Mouse (Mus musculus): ENCODE measurements around the gene Jmjd6. TPM values are rescaled to one million over a fixed set of nuclear protein-coding genes. Genes with fewer than 3 reads are reported as not detected.
A peak's percentile ranks its signal among the peaks of the same experiment; 100 is the strongest.

Jmjd6 gene
- polyA plus RNA-seq, 1 experiment from 2014 or later: 86.2 TPM

- H3K27ac ChIP-seq: no peak overlapping the region
- no peak overlapping the region for H3K4me3 ChIP-seq (replicated peaks)
- H3K36me3 ChIP-seq: no peaks in the 10 kb centered on the region; the same call in 1 of the 2 replicates
- no peak overlapping the region for H3K9ac ChIP-seq (replicated peaks)
- no peaks in the 10 kb centered on the region for H3K9me3 ChIP-seq
- peaks cover 33% of the 10 kb centered on the region for H3K4me1 ChIP-seq (replicated peaks)
- no peak overlapping the region for H3K4me2 ChIP-seq
- no peaks in the 10 kb centered on the region for H3K27me3 ChIP-seq
- no peak for ATAC-seq (ENCODE audit: insufficient number of reproducible peaks, insufficient read depth, low FRiP score, low TSS enrichment, low read depth)
- 96% methylated on average over 10 of the region's 10 CpGs for WGBS
Observed at GRCm38 (mm10) chr11:116822626-116823025, 20.6 kb downstream of the Jmjd6 start.

- Histone ChIP-seq H3K4me3 (replicated peaks) (no peak overlapping the region), H3K4me2 (no peak overlapping the region), H3K9ac (replicated peaks) (no peak overlapping the region), H3K36me3 (no peaks in the 10 kb centered on the region; the same call in 1 of the 2 replicates), H3K27me3 (no peaks in the 10 kb centered on the region), H3K9me3 (no peaks in the 10 kb centered on the region), H3K27ac (no peak overlapping the region), H3K4me1 (replicated peaks) (peaks cover 30% of the 10 kb centered on the region)
- 76% methylated on average over 10 of the region's 10 CpGs for WGBS
- no peak for ATAC-seq (ENCODE audit: insufficient number of reproducible peaks, insufficient read depth, low FRiP score, low TSS enrichment, low read depth)
Observed at GRCm38 (mm10) chr11:116822215-116822614, 21.0 kb downstream of the Jmjd6 start.

- 74% methylated on average over 13 of the region's 13 CpGs for WGBS
- H3K4me3 ChIP-seq (replicated peaks): no peak overlapping the region
- no peak overlapping the region for H3K4me2 ChIP-seq
- H3K36me3 ChIP-seq: no peaks in the 10 kb centered on the region; the same call in 1 of the 2 replicates
- 0 out of 2 replicates have a peak overlapping the region, but pooled peaks have one; percentile 12 for H3K9ac ChIP-seq (replicated peaks)
- no peaks in the 10 kb centered on the region for H3K27me3 ChIP-seq
- peaks cover 22% of the 10 kb centered on the region for H3K4me1 ChIP-seq (replicated peaks)
- H3K27ac ChIP-seq: no peak overlapping the region
- no peak for ATAC-seq (ENCODE audit: insufficient number of reproducible peaks, insufficient read depth, low FRiP score, low TSS enrichment, low read depth)
- H3K9me3 ChIP-seq: no peaks in the 10 kb centered on the region
Observed at GRCm38 (mm10) chr11:116821057-116821940, 21.9 kb downstream of the Jmjd6 start.

DNA sequence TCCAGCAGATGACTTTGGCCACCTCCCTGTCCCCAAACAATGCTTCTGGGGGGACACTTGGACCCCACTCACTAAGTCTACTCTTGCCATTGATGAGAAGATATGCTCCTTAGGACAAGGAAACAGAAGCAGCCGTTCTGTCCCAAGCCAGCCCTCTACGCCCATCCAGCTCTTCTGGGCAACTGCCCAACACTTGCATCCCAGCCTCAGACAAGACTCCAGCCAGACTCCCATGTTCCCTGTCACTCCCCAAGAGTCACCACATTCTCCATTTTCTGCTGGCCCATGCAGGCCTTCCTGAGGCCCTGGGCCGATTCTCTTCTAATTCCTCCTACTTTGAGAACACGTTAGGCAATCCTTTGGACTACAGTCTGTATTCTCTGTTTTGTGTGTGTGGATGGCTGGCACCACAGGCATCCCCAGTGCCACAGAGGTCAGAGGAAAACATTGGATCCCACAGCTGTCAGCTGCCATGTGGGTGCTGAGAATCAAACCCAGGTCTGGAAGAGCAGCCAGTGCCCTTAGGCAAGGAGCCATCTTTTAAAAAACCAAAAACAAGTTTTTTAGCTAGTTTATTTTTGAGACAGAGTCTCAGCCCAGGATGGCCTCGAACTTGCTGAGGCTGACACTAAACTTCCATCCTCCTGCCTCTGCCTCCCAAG, 23.2 kb downstream of the Jmjd6 start:
- WGBS: 88% methylated on average over 5 of the region's 5 CpGs
- Histone ChIP-seq H3K4me1 (replicated peaks) (peaks cover 22% of the 10 kb centered on the region), H3K36me3 (no peaks in the 10 kb centered on the region; the same call in 1 of the 2 replicates), H3K9ac (replicated peaks) (no peak overlapping the region), H3K4me2 (no peak overlapping the region), H3K27me3 (no peaks in the 10 kb centered on the region), H3K4me3 (replicated peaks) (no peak overlapping the region), H3K9me3 (no peaks in the 10 kb centered on the region), H3K27ac (no peak overlapping the region)
- ATAC-seq (ENCODE audit: insufficient number of reproducible peaks, insufficient read depth, low FRiP score, low TSS enrichment, low read depth): no peak

- Histone ChIP-seq H3K9me3 (no peaks in the 10 kb centered on the region), H3K4me3 (replicated peaks) (no peak overlapping the region), H3K27me3 (no peaks in the 10 kb centered on the region), H3K4me1 (replicated peaks) (peaks cover 33% of the 10 kb centered on the region), H3K27ac (peak overlapping the region; percentile 50), H3K9ac (replicated peaks) (0 out of 2 replicates have a peak overlapping the region, but pooled peaks have one; percentile 8), H3K4me2 (no peak overlapping the region), H3K36me3 (no peaks in the 10 kb centered on the region; the same call in 1 of the 2 replicates)
- WGBS: 29% methylated on average over 8 of the region's 8 CpGs
- ATAC-seq (ENCODE audit: insufficient number of reproducible peaks, insufficient read depth, low FRiP score, low TSS enrichment, low read depth): no peak
Observed at GRCm38 (mm10) chr11:116818722-116819121, 24.5 kb downstream of the Jmjd6 start.

GRCm38 (mm10) chr11:116817567-116817966, 25.7 kb downstream of the Jmjd6 start:
- WGBS: 94% methylated on average over 5 of the region's 5 CpGs
- Histone ChIP-seq H3K4me1 (replicated peaks) (peaks cover 44% of the 10 kb centered on the region), H3K9me3 (no peaks in the 10 kb centered on the region)

GRCm38 (mm10) chr11:116816769-116817168, 26.5 kb downstream of the Jmjd6 start:
- no peak overlapping the region for H3K27ac ChIP-seq
- 80% methylated on average over 5 of the region's 5 CpGs for WGBS
- peaks cover 51% of the 10 kb centered on the region for H3K4me1 ChIP-seq (replicated peaks)

More at GRCm38 (mm10) chr11:116817567-116817966, 25.7 kb downstream of the Jmjd6 start:
- H3K36me3 ChIP-seq: no peaks in the 10 kb centered on the region
- no peak overlapping the region for H3K9ac ChIP-seq (replicated peaks)
- no peak overlapping the region for H3K27ac ChIP-seq
- H3K4me3 ChIP-seq (replicated peaks): no peak overlapping the region
- no peak for ATAC-seq (ENCODE audit: insufficient number of reproducible peaks, insufficient read depth, low FRiP score, low TSS enrichment, low read depth)
- no peak overlapping the region for H3K4me2 ChIP-seq
- H3K27me3 ChIP-seq: no peaks in the 10 kb centered on the region

DNA sequence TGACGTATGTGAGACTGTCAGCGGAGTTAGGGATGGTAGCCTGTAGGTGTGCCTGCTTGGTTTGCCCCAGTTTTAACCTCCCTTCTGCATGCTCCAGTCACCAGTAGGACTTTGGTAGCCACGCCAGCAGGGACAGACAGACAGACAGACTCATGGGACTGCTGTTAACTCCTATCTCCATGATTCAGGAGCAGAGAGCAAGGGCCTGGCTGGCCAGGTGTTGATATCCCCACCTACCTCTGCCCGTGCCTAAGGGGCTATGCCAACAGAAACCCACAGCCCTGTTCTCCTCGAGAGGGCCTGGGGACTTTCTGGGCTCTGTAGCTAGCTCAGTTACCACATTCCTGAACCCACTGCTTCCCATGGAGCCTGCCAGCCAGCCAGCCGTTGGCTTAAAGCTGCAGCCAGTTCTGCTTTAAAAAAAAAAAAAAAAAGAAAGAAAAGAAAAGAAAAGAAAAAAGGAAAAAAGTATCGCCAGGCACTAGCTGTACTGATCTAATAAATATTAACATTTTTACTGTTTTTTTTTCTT, 28.3 kb downstream of the Jmjd6 start:
- Histone ChIP-seq H3K4me1 (replicated peaks) (peaks cover 64% of the 10 kb centered on the region), H3K4me3 (replicated peaks) (no peak overlapping the region), H3K9ac (replicated peaks) (peak overlapping the region; percentile 42; the same call in 1 of the 2 replicates), H3K36me3 (no peaks in the 10 kb centered on the region), H3K27me3 (no peaks in the 10 kb centered on the region; the same call in 1 of the 2 replicates), H3K9me3 (no peaks in the 10 kb centered on the region), H3K27ac (peak overlapping the region; percentile 93), H3K4me2 (peak overlapping the region; percentile 28; the same call in 1 of the 2 replicates)
- WGBS: 23% methylated on average over 7 of the region's 7 CpGs
- no peak for ATAC-seq (ENCODE audit: insufficient number of reproducible peaks, insufficient read depth, low FRiP score, low TSS enrichment, low read depth)

More at GRCm38 (mm10) chr11:116816769-116817168, 26.5 kb downstream of the Jmjd6 start:
- Histone ChIP-seq H3K36me3 (no peaks in the 10 kb centered on the region), H3K27me3 (no peaks in the 10 kb centered on the region), H3K9me3 (no peaks in the 10 kb centered on the region), H3K9ac (replicated peaks) (no peak overlapping the region), H3K4me2 (no peak overlapping the region), H3K4me3 (replicated peaks) (no peak overlapping the region)
- ATAC-seq (ENCODE audit: insufficient number of reproducible peaks, insufficient read depth, low FRiP score, low TSS enrichment, low read depth): no peak

DNA sequence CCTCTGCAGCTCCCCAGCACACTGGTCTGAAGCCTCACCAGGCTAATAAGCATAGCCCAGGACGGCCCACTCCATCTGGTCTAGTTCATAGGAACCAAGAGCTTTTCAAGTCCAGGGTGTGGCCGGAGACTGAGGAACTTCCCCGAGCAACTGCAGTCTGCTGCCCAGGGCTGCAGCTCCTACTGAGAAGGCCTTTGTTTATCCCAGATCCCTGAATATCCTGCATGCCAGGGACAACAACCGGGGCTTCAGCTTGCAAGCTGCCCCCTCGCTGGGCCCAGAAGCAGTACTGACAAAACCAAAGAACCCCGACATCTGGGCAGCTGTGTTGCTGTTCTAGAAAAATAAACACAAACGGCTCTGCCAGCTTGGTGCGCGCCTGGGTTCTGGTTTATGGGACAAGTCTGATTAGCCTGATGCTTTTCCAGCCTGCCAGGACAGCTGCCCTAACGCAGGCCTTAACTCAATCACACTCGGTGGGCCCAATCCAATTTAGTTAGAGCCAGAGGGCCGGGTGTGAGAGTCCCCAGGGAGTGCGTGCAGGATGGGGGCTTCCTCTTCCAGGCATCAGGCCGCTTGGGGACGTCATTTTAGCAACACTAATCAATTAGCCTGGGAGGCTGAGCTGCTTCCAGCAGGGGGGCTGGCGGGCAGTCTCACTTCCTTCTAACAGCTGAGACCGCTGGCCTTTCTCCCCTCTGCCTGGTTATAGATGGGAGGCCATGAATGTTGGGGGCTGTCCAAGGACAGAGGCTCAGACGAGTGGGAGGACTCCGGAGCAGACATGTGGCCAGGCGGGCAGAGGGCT, 29.0 kb downstream of the Jmjd6 start:
- Histone ChIP-seq H3K27ac (peak overlapping the region; percentile 93), H3K4me2 (peak overlapping the region; percentile 28), H3K36me3 (no peaks in the 10 kb centered on the region), H3K4me1 (replicated peaks) (peaks cover 60% of the 10 kb centered on the region), H3K27me3 (peaks cover 4% of the 10 kb centered on the region; the same call in 1 of the 2 replicates), H3K4me3 (replicated peaks) (no peak overlapping the region), H3K9me3 (no peaks in the 10 kb centered on the region), H3K9ac (replicated peaks) (peak overlapping the region; percentile 42; the same call in 1 of the 2 replicates)
- no peak for ATAC-seq (ENCODE audit: insufficient number of reproducible peaks, insufficient read depth, low FRiP score, low TSS enrichment, low read depth)
- 7% methylated on average over 20 of the region's 20 CpGs for WGBS

GRCm38 (mm10) chr11:116813610-116814009, 29.6 kb downstream of the Jmjd6 start:
- H3K9me3 ChIP-seq: no peaks in the 10 kb centered on the region
- no peak for ATAC-seq (ENCODE audit: insufficient number of reproducible peaks, insufficient read depth, low FRiP score, low TSS enrichment, low read depth)
- H3K4me1 ChIP-seq (replicated peaks): peaks cover 54% of the 10 kb centered on the region
- peak overlapping the region; percentile 93 for H3K27ac ChIP-seq
- peak overlapping the region; percentile 42; the same call in 1 of the 2 replicates for H3K9ac ChIP-seq (replicated peaks)
- peaks cover 5% of the 10 kb centered on the region; the same call in 1 of the 2 replicates for H3K27me3 ChIP-seq
- H3K4me2 ChIP-seq: peak overlapping the region; percentile 10
- H3K36me3 ChIP-seq: no peaks in the 10 kb centered on the region
- no peak overlapping the region for H3K4me3 ChIP-seq (replicated peaks)
- 74% methylated on average over 13 of the region's 13 CpGs for WGBS
